Mouse (Mus musculus) heart, adult 2 months (tissue): ENCODE measurements around the gene Cdh4.

Experiments
- CTCF ChIP-seq: fragments of 200-600 bp; IDR thresholded peaks from 2 replicates; pipeline ENCODE4 v1.8.1; 2022; ENCODE audit warnings: antibody characterized with exemption, mild to moderate bottlenecking, moderate library complexity
- EP300 ChIP-seq: fragments of 200-500 bp; IDR thresholded peaks from 2 replicates; pipeline ENCODE4 v1.6.1; 2011; ENCODE audit warnings: low read depth, low read length, control low read depth; ENCODE audit not compliant: insufficient read depth
- POLR2A ChIP-seq: fragments of 200-500 bp; IDR thresholded peaks from 2 replicates; pipeline ENCODE4 v1.6.1; 2011; ENCODE audit warnings: mild to moderate bottlenecking, low read depth, low read length, control low read depth; ENCODE audit not compliant: insufficient read depth

GRCm38 (mm10) chr2:179399645-179400249, 42.5 kb upstream of the Cdh4 start:
- TF ChIP-seq POLR2A (no peak), CTCF (no peak), EP300 (no peak)
